Mouse (Mus musculus) MEL (cell line): ENCODE results near the gene Pomgnt1. TPM values are rescaled to one million over a fixed set of nuclear protein-coding genes. Genes with fewer than 3 reads are reported as not detected.

Experiments used
- DNase-seq: peaks from one replicate; pipeline ENCODE4 v3.0.0; 2011; ENCODE audit warnings: low read depth, low spot score
- H3K27ac ChIP-seq: 2 replicates; pipeline ENCODE4 v1.5.1; 2012; ENCODE audit warnings: low read depth, mild to moderate bottlenecking, control low read depth, low read length, moderate library complexity; ENCODE audit not compliant: control insufficient read depth
- H3K27me3 ChIP-seq, 2 experiments: fragments of 150-350 bp in 1 of 2; sonication (generic) in 1 of 2; 2 replicates each; pipeline ENCODE4 v1.6.1; 2012; ENCODE audit warnings: low read length in 2 of 2, mild to moderate bottlenecking in 2 of 2, improper control_type of control experiment in 1 of 2, moderate library complexity in 1 of 2; ENCODE audit not compliant: insufficient read depth in 2 of 2, control insufficient read depth in 1 of 2
- H3K36me3 ChIP-seq, 2 experiments: 2 replicates each; pipeline ENCODE4 v1.6.1; 2012 to 2014; ENCODE audit warnings: low read length in 2 of 2, improper control_type of control experiment in 1 of 2, inconsistent platforms in 1 of 2, mild to moderate bottlenecking in 1 of 2; ENCODE audit not compliant: insufficient read depth in 2 of 2, control insufficient read depth in 1 of 2
- H3K4me1 ChIP-seq, 2 experiments: fragments of 150-350 bp in 1 of 2; sonication (generic) in 1 of 2; 2 replicates each; pipeline ENCODE4 v1.6.1; 2012; ENCODE audit warnings: low read length in 2 of 2, improper control_type of control experiment in 1 of 2, mild to moderate bottlenecking in 1 of 2; ENCODE audit not compliant: insufficient read depth in 2 of 2, control insufficient read depth in 1 of 2
- H3K4me3 ChIP-seq, 2 experiments: fragments of 150-350 bp in 1 of 2; sonication (generic) in 1 of 2; 2 replicates each; pipeline ENCODE4 v1.5.1; 2012; ENCODE audit warnings: low read depth in 2 of 2, low read length in 2 of 2, mild to moderate bottlenecking in 2 of 2, moderate library complexity in 2 of 2, control low read depth in 1 of 2, improper control_type of control experiment in 1 of 2; ENCODE audit not compliant: control insufficient read depth in 1 of 2, insufficient read depth in 1 of 2
- H3K79me2 ChIP-seq: 2 replicates; pipeline ENCODE4 v1.6.1; 2012; ENCODE audit warnings: mild to moderate bottlenecking, low read length, moderate library complexity; ENCODE audit not compliant: control insufficient read depth, poor library complexity, insufficient read depth
- H3K9ac ChIP-seq: 2 replicates; pipeline ENCODE4 v1.6.1; 2012; ENCODE audit warnings: low read depth, mild to moderate bottlenecking, control low read depth, low read length, moderate library complexity; ENCODE audit not compliant: control insufficient read depth, poor library complexity, severe bottlenecking
- H3K9me3 ChIP-seq: fragments of 150-350 bp; sonication (generic); replicated peaks from 2 replicates; pipeline ENCODE4 v1.6.1; 2012; ENCODE audit warnings: mild to moderate bottlenecking, low read length, improper control_type of control experiment, moderate library complexity; ENCODE audit not compliant: insufficient read depth
- CHD1 ChIP-seq: IDR thresholded peaks from 2 replicates; pipeline ENCODE4 v1.6.1; 2012; ENCODE audit warnings: low read depth, mild to moderate bottlenecking, inconsistent platforms, low read length, improper control_type of control experiment
- ELF1 ChIP-seq: IDR thresholded peaks from 2 replicates; pipeline ENCODE4 v1.6.1; 2014; ENCODE audit warnings: low read depth, mild to moderate bottlenecking, inconsistent platforms, low read length, improper control_type of control experiment, moderate library complexity
- EP300 ChIP-seq, 2 experiments: IDR thresholded peaks; 2 replicates each; pipeline ENCODE4 v1.6.1; 2011; ENCODE audit warnings: improper control_type of control experiment in 2 of 2, low read length in 2 of 2, low read depth in 1 of 2, mild to moderate bottlenecking in 1 of 2
- GABPA ChIP-seq: IDR thresholded peaks from 2 replicates; pipeline ENCODE4 v1.6.1; 2012; ENCODE audit warnings: low read depth, mild to moderate bottlenecking, inconsistent platforms, low read length, improper control_type of control experiment, moderate library complexity
- GATA1 ChIP-seq: IDR thresholded peaks from 2 replicates; pipeline ENCODE4 v1.6.1; 2011; ENCODE audit warnings: low read depth, low read length, improper control_type of control experiment
- HCFC1 ChIP-seq: IDR thresholded peaks from 2 replicates; pipeline ENCODE4 v1.6.1; 2012; ENCODE audit warnings: low read depth, mild to moderate bottlenecking, inconsistent platforms, low read length, improper control_type of control experiment, moderate library complexity
- JUND ChIP-seq: IDR thresholded peaks from 2 replicates; pipeline ENCODE4 v1.6.1; 2011; ENCODE audit warnings: low read depth, mild to moderate bottlenecking, improper control_type of control experiment, low read length
- KAT2A ChIP-seq: conservative IDR thresholded peaks from 2 replicates; pipeline ENCODE4 v1.6.1; 2012; ENCODE audit warnings: low read depth, low read length, improper control_type of control experiment, inconsistent platforms
- MXI1 ChIP-seq: IDR thresholded peaks from 2 replicates; pipeline ENCODE4 v1.6.1; 2011; ENCODE audit warnings: mild to moderate bottlenecking, low read depth, low read length, improper control_type of control experiment
- NELFE ChIP-seq: IDR thresholded peaks from 2 replicates; pipeline ENCODE4 v1.6.1; 2011; ENCODE audit warnings: low read depth, low read length, improper control_type of control experiment
- POLR2AphosphoS2 ChIP-seq: IDR thresholded peaks from 2 replicates; pipeline ENCODE4 v1.6.1; 2011; ENCODE audit warnings: low read length, improper control_type of control experiment
- RAD21 ChIP-seq: IDR thresholded peaks from 2 replicates; pipeline ENCODE4 v1.6.1; 2011; ENCODE audit warnings: mild to moderate bottlenecking, low read depth, low read length, improper control_type of control experiment
- RCOR1 ChIP-seq: IDR thresholded peaks from 2 replicates; pipeline ENCODE4 v1.6.1; 2012; ENCODE audit warnings: low read depth, mild to moderate bottlenecking, inconsistent platforms, low read length, improper control_type of control experiment
- SIN3A ChIP-seq: IDR thresholded peaks from 2 replicates; pipeline ENCODE4 v1.6.1; 2012; ENCODE audit warnings: low read length, improper control_type of control experiment, inconsistent platforms
- TAL1 ChIP-seq: IDR thresholded peaks from 2 replicates; pipeline ENCODE4 v1.6.1; 2012; ENCODE audit warnings: mild to moderate bottlenecking, inconsistent platforms, low read length, moderate library complexity, mixed read lengths
- TCF12 ChIP-seq: IDR thresholded peaks from 2 replicates; pipeline ENCODE4 v1.6.1; 2014; ENCODE audit warnings: low read depth, mild to moderate bottlenecking, inconsistent platforms, low read length, improper control_type of control experiment, moderate library complexity
- USF2 ChIP-seq, 2 experiments: IDR thresholded peaks; 2 replicates each; pipeline ENCODE4 v1.6.1; 2011 to 2012; ENCODE audit warnings: improper control_type of control experiment in 2 of 2, low read length in 2 of 2, borderline replicate concordance in 1 of 2, inconsistent platforms in 1 of 2, low read depth in 1 of 2, mild to moderate bottlenecking in 1 of 2; ENCODE audit not compliant: insufficient read depth in 1 of 2
- ZNF384 ChIP-seq: IDR thresholded peaks from 2 replicates; pipeline ENCODE4 v1.6.1; 2012; ENCODE audit warnings: low read depth, mild to moderate bottlenecking, inconsistent platforms, low read length, improper control_type of control experiment
- polyA plus RNA-seq, 2 experiments: library from polyadenylated mRNA; stranded (reverse) in 1 of 2; unstranded in 1 of 2; fragments of >175 nt in 1 of 2; fragments of >200 nt in 1 of 2; gene quantifications; 2 replicates each; pipeline versions ENCODE4 v1.2.1 to v1.2.4; 2012; ENCODE audit warnings: low replicate concordance in 2 of 2, low read depth in 1 of 2; ENCODE audit not compliant: insufficient read length in 2 of 2, insufficient read depth in 1 of 2, missing spikeins in 1 of 2
- total RNA-seq: library from RNA; depleted of rRNA; stranded (reverse); fragments of 300-350 nt; gene quantifications from 2 replicates; pipeline ENCODE4 v1.2.3, GENCODE M21; 2012

Gene Pomgnt1
- total and polyA plus RNA-seq, 3 experiments, result 33.6 to 35.3 TPM; not detected in 1

- Histone ChIP-seq H3K79me2 (no peaks in the 10 kb centered on the region), H3K9ac (no peak overlapping the region), H3K9me3 (no peaks in the 10 kb centered on the region), H3K4me1 (peaks cover 2 to 22% of the 10 kb centered on the region in 2 experiments; a peak in 2 of 4 replicates), H3K4me3 (no peak overlapping the region), H3K36me3 (peaks cover 0 to 12% of the 10 kb centered on the region in 2 experiments; a peak in 2 of 4 replicates), H3K27ac (no peak overlapping the region), H3K27me3 (peaks cover 0 to 2% of the 10 kb centered on the region in 2 experiments; a peak in 1 of 4 replicates)
- no peak for DNase-seq
- TF ChIP-seq RCOR1 (no peak), POLR2AphosphoS2 (no peak), KAT2A (no peak), GATA1 (no peak), ELF1 (no peak), GABPA (no peak)
- TF ChIP-seq, all 39 proteins: peak for 0
These were observed 52.9 kb downstream of the Pomgnt1 start for GRCm38 (mm10) chr4:116176543-116176988.

DNA sequence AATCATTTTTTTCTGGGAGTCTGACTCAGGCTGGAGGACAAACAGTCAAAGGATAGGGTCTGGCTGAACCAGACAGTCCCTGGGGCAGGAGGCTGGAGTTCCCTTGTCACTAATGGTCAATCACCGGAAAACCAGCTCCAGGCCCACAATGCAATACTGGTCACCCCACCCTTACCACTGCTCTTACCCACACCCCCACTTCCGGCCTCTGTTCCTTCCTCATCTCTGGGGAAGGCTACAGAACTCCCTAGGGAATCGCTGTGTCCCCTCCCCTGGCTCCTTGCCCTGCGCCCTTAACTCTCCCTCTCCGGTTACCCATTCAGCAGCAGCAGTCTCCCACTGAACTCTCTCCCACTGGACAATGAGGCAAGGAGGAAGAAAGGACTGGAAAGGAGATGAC lies 53.5 kb downstream of the Pomgnt1 start:
- H3K79me2 ChIP-seq, result no peaks in the 10 kb centered on the region
- no peaks in the 10 kb centered on the region for H3K9me3 ChIP-seq
- peaks cover 2 to 22% of the 10 kb centered on the region in 2 experiments; a peak in 2 of 4 replicates for H3K4me1 ChIP-seq
- no peak overlapping the region for H3K27ac ChIP-seq
- TF ChIP-seq CHD1 (no peak), TCF12 (no peak), HCFC1 (no peak), MXI1 (no peak), ZNF384 (no peak), KAT2A (no peak), ELF1 (no peak), NELFE (no peak), USF2 (IDR thresholded peaks at IDR 0.05; ENCODE audit: borderline replicate concordance in 1 of 2, insufficient read depth in 1 of 2, low read depth in 1 of 2, low read length in 2 of 2) (no peak), EP300 (IDR thresholded peaks at IDR 0.05; ENCODE audit: low read depth in 1 of 2, low read length in 2 of 2) (no peak), GABPA (no peak), JUND (no peak), SIN3A (no peak), TAL1 (no peak), RAD21 (no peak)
- TF ChIP-seq, all 39 proteins: peak for 0
- Histone ChIP-seq H3K4me3 (no peak overlapping the region), H3K9ac (no peak overlapping the region), H3K27me3 (peaks cover 0 to 2% of the 10 kb centered on the region in 2 experiments; a peak in 1 of 4 replicates), H3K36me3 (peaks cover 0 to 12% of the 10 kb centered on the region in 2 experiments; a peak in 2 of 4 replicates)
- no peak for DNase-seq
